ENCODE assay signal across 12 mouse cellular contexts in the genomic region with DNA sequence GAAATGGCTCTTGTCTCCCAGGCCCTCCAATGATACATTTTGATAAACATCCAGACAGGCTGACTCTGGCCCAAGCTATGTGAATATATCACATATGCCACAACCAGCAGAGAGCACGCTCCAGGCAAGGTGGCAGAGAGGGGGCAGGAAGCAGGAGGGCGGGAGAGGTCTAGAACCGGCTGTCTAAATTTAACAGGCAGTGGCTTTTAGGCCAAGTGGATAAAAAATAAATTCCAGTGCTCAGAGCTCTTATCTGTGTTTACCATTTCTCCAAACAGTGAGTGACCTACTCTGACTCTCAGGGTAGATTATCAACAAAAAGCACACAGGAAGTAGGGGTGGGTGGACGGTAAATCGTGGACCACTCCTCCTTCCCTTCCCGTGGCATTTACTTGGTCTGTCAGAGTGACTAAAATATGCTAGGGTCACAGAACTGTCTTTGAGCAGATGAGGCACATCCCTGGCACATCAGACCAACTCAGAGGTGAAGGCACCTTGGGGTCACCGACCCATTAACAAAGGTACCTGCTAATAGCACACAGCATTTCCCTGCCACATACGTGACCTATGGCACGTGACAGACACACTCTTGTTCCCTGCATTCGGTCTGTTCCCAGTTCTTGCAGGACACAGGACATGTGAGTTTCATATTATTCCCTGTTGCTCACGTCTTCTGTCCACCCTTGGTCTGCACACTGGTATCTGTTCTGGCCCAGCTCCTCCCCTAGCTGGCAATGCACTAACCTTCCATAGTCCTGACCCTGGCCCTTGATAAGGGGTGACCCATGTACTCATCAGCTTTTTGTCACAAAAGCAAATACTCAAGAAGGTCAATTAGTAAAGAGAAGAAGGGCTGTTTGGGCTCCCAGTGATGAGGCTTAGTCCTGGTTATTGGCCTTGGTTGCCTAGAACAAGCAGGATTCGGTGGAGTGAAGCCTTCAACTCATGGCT. TPM values are rescaled to one million over a fixed set of nuclear protein-coding genes. Genes with fewer than 3 reads are reported as not detected.
DNase-seq lines count a peak whose midpoint lies in the region; ATAC-seq and TF ChIP-seq lines count a peak whose summit lies in the region.
"Had no signal": no experiment of that assay in that cellular context is flagged by ENCODE, and none has a peak within 500 bp of the region (broad histone marks: within the 10 kb centered on the region; RNA-seq: fewer than 3 reads in every experiment).

No protein-coding gene starts in this region.

- H3K9me3 ChIP-seq in liver, postnatal 0 days (ENCODE audit: low read length): no peaks in the 10 kb centered on the region
- H3K9me3 ChIP-seq: forebrain, embryonic 12.5 days; hindbrain, embryonic 15.5 days; limb, embryonic 15.5 days had no signal

- intact Hi-C loops in gastrocnemius, postnatal 14 days (cut with DNase I; ENCODE audit: low total_unique reads): loop anchor here (10.0 kb wide), 2 partner anchors 145 to 325 kb away; no protein-coding TSS in a partner anchor

- no peak overlapping the region for H3K4me3 ChIP-seq in kidney, adult 2 months (ENCODE audit: insufficient read depth, low read depth, low read length)
- H3K4me3 ChIP-seq in liver, postnatal 0 days (ENCODE audit: low read depth, low read length): no peak overlapping the region
- H3K4me3 ChIP-seq: forebrain, embryonic 12.5 days; hindbrain, embryonic 15.5 days; limb, embryonic 15.5 days had no signal

- TF ChIP-seq EP300 in liver, postnatal 0 days (IDR thresholded peaks at IDR 0.05; ENCODE audit: low read depth): peak; percentile 45; the same call in 1 of the 2 replicates

- no peaks in the 10 kb centered on the region for H3K4me1 ChIP-seq in kidney, adult 2 months (ENCODE audit: control insufficient read depth, insufficient read depth, low read length)
- peaks cover 19% of the 10 kb centered on the region for H3K4me1 ChIP-seq in liver, postnatal 0 days (ENCODE audit: insufficient read depth)

- peak; percentile 72 for ATAC-seq in liver, postnatal 0 days

- H3K4me2 ChIP-seq in liver, postnatal 0 days (ENCODE audit: low read depth, low read length): peak overlapping the region; percentile 26; the same call in 1 of the 2 replicates
- H3K4me2 ChIP-seq: forebrain, embryonic 12.5 days; hindbrain, embryonic 15.5 days; limb, embryonic 15.5 days had no signal

- TF ChIP-seq CTCF in kidney, adult 2 months (conservative IDR thresholded peaks at IDR 0.05; ENCODE audit: insufficient read depth, insufficient read length, low read depth, low read length): no peak
- TF ChIP-seq CTCF in liver, postnatal 0 days (IDR thresholded peaks at IDR 0.05; ENCODE audit: low read depth): no peak

- H3K27me3 ChIP-seq in kidney, adult 2 months (replicated peaks; ENCODE audit: control insufficient read depth, insufficient read depth, low read length): no peaks in the 10 kb centered on the region
- no peaks in the 10 kb centered on the region for H3K27me3 ChIP-seq in liver, postnatal 0 days (ENCODE audit: insufficient read depth, low read length)
- H3K27me3 ChIP-seq: forebrain, embryonic 12.5 days; hindbrain, embryonic 15.5 days; limb, embryonic 15.5 days had no signal

- 51% methylated on average over 12 of the region's 12 CpGs for WGBS in kidney, adult 2 months
- 24% methylated on average over 12 of the region's 12 CpGs for WGBS in liver, postnatal 0 days (ENCODE audit: insufficient replicate concordance)

- peak; percentile 13 for DNase-seq in ovary, adult 18-20 months (ENCODE audit: low spot score)
- DNase-seq in ovary, postnatal 10 days (ENCODE audit: low spot score): no peak
- DNase-seq in kidney, adult 2 months: peak; percentile 88
- DNase-seq in liver, postnatal 0 days: no peak
- DNase-seq in thymus, postnatal 10 days (ENCODE audit: low spot score in 2 of 2): no peak
- no peak for DNase-seq in gastrocnemius, postnatal 14 days
- DNase-seq in right cerebral cortex, postnatal 14 days: no peak
- DNase-seq: cerebellum, adult 2 months; right cerebral cortex, postnatal 25 days had no signal

- TF ChIP-seq POLR2A in kidney, adult 2 months (IDR thresholded peaks at IDR 0.05; ENCODE audit: low read depth, low read length): no peak

- H3K27ac ChIP-seq in kidney, adult 2 months (ENCODE audit: insufficient read depth, low read depth, low read length): peak overlapping the region; percentile 63
- peak overlapping the region; percentile 76 for H3K27ac ChIP-seq in liver, postnatal 0 days (ENCODE audit: low read depth)
- H3K27ac ChIP-seq: forebrain, embryonic 12.5 days; limb, embryonic 15.5 days had no signal

- no peak overlapping the region for H3K9ac ChIP-seq in liver, postnatal 0 days (replicated peaks)
- H3K9ac ChIP-seq: forebrain, embryonic 12.5 days; hindbrain, embryonic 15.5 days; limb, embryonic 15.5 days had no signal

- no peaks in the 10 kb centered on the region for H3K36me3 ChIP-seq in kidney, adult 2 months (ENCODE audit: control insufficient read depth, insufficient read depth, low read length)
- H3K36me3 ChIP-seq in liver, postnatal 0 days (replicated peaks; ENCODE audit: insufficient read depth, low read length): no peaks in the 10 kb centered on the region
- H3K36me3 ChIP-seq: forebrain, embryonic 12.5 days; hindbrain, embryonic 15.5 days; limb, embryonic 15.5 days had no signal

RNA-seq across cellular contexts. Expression of a gene that starts 58.3 kb away (rescaled TPM):
- polyA plus RNA-seq in kidney, adult 2 months (2012; rRNA removed): 18.8 and 20.1 TPM in 2 replicates
- 6.9 and 7.9 TPM in 2 replicates for polyA plus RNA-seq in liver, postnatal 0 days (2015; fragmentation: Nextera tagmentation; extraction: Ambion mirVana)
- 1 to 10 TPM; 4.1 to 4.2 TPM for total RNA-seq in gastrocnemius, postnatal 14 days (2021)

Comparison
In these comparisons a context has a peak if more than half of its experiments do, and no peak if none do; other contexts are left out.
1. DNase-seq: peak in ovary, adult 18-20 months (single experiment) and kidney, adult 2 months (single experiment); none in ovary, postnatal 10 days (single experiment), liver, postnatal 0 days (single experiment), thymus, postnatal 10 days (0 of 2), gastrocnemius, postnatal 14 days (single experiment) and right cerebral cortex, postnatal 14 days (single experiment).